Mouse (Mus musculus) liver, adult 2 months (tissue): Measurements from ENCODE around the gene Prkd3.

Source experiments
- CTCF ChIP-seq: fragments of 200-500 bp; IDR thresholded peaks from 2 replicates; pipeline ENCODE4 v1.5.1; 2011; ENCODE audit warnings: low read depth, low read length, control low read depth
- POLR2A ChIP-seq: fragments of 200-500 bp; IDR thresholded peaks from 2 replicates; pipeline ENCODE4 v1.6.1; 2011; ENCODE audit warnings: low read length, control low read depth; ENCODE audit not compliant: insufficient read depth; ENCODE audit errors: extremely low read depth

DNA sequence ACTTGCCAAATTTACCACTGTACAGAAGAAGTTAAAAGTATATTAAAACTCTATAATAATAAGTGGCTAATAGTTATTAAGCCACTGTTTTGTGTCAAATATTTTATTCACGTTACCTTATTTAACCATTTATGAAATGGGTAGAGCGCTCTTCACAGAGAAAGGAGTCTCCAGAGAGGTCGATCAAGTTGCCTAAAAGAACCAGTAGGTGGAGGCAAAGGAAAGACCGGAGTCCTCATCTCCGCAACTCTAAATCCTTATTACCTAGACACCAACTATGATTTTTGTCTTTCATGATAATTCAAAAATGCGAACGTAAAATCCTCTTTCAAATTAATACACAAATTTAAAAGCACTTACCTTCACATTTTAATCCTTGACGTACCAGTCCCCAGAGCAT lies 37.5 kb downstream of the Prkd3 start:
- TF ChIP-seq CTCF (peak; percentile 46), POLR2A (no peak)
